Mouse (Mus musculus) midbrain, postnatal 0 days (tissue): ENCODE data around the gene Slc16a13. TPM values are rescaled to one million over a fixed set of nuclear protein-coding genes. Genes with fewer than 3 reads are reported as not detected.

ENCODE experiments used
- ATAC-seq: fragments of 200-750 bp; cut with Nextera tagmentation; 2 replicates; pipeline ENCODE4 v1.8.0; 2017; ENCODE audit warnings: moderate number of reproducible peaks, mild to moderate bottlenecking, moderate TSS enrichment, moderate library complexity; ENCODE audit not compliant: low FRiP score
- DNase-seq: peaks from one replicate; pipeline ENCODE4 v3.0.0-alpha.2; 2015; ENCODE audit warnings: low spot score
- H3K27ac ChIP-seq: fragments of 300-500 bp; sonication (generic); 2 replicates; pipeline ENCODE4 v1.5.1; 2014; ENCODE audit warnings: low read depth, mild to moderate bottlenecking, low read length, mixed read lengths
- H3K27me3 ChIP-seq: fragments of 300-500 bp; sonication (generic); 2 replicates; pipeline ENCODE4 v1.6.1; 2014; ENCODE audit warnings: low read length, control low read depth, mixed read lengths; ENCODE audit not compliant: insufficient read depth
- H3K36me3 ChIP-seq: fragments of 300-500 bp; sonication (generic); 2 replicates; pipeline ENCODE4 v1.6.1; 2014; ENCODE audit warnings: low read length, control low read depth, mixed read lengths; ENCODE audit not compliant: insufficient read depth
- H3K4me1 ChIP-seq: fragments of 300-500 bp; sonication (generic); 2 replicates; pipeline ENCODE4 v1.6.1; 2014; ENCODE audit warnings: mild to moderate bottlenecking, control low read depth, antibody characterized with exemption, low read length, mixed read lengths; ENCODE audit not compliant: insufficient read depth
- H3K4me2 ChIP-seq: fragments of 300-500 bp; sonication (generic); 2 replicates; pipeline ENCODE4 v1.6.1; 2014; ENCODE audit warnings: low read depth, mild to moderate bottlenecking, low read length, mixed read lengths; ENCODE audit not compliant: poor library complexity, severe bottlenecking
- H3K4me3 ChIP-seq: fragments of 300-500 bp; sonication (generic); 2 replicates; pipeline ENCODE4 v1.5.1; 2014; ENCODE audit warnings: low read depth, mild to moderate bottlenecking, low read length, moderate library complexity
- H3K9ac ChIP-seq: fragments of 300-500 bp; sonication (generic); replicated peaks from 2 replicates; pipeline ENCODE4 v1.6.1; 2014; ENCODE audit warnings: mild to moderate bottlenecking, low read length, moderate library complexity, mixed read lengths; ENCODE audit not compliant: poor library complexity, severe bottlenecking
- H3K9me3 ChIP-seq: fragments of 300-500 bp; sonication (generic); 2 replicates; pipeline ENCODE4 v1.6.1; 2016; ENCODE audit warnings: low read length, control low read depth
- CTCF ChIP-seq: IDR thresholded peaks from 2 replicates; pipeline ENCODE4 v1.5.1; 2016; ENCODE audit warnings: antibody characterized with exemption, mild to moderate bottlenecking
- whole genome bisulfite sequencing: fragments of 180-500 bp; shearing (Covaris S2); extraction: QIAGEN DNeasy Blood & Tissue Kit; methylation state at CpG from one replicate; pipeline ENCODE4 v1.1.7; 2014; 5-methylcytosine and 5-hydroxymethylcytosine counted together
- polyA plus RNA-seq: library from polyadenylated mRNA; unstranded; fragments of >200 nt; fragmentation: Nextera tagmentation; extraction: Ambion mirVana; gene quantifications from 2 replicates; pipeline ENCODE4 v1.2.1, GENCODE M21; 2015
- total RNA-seq: library from RNA; depleted of rRNA; stranded (reverse); fragments of >200 nt; gene quantifications from 2 replicates; pipeline ENCODE4 v1.2.3, GENCODE M21; 2014

The Slc16a13 gene
- total and polyA plus RNA-seq, 2 experiments from 2014 or later = 9.9 to 26.1 TPM

DNA sequence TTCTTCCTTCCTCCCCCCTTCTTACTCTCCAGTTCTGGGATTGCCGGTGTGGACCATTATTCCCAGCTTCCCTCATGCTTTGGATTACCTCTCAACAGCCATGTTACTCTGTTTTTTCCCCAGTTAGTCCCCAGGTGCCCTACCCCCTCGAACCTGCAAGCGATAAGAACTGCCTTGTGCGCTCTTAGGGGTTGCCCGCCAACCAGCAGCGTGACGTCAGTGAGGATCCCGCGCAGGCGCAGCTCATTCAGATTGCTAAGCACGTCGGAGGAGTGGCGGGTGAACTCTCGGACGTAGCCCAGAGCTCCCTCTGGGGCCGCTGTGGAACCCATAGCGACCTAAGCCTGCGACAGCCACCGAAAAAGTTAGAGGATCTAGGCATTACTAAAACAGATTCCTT, 8.0 kb upstream of the Slc16a13 start:
- H3K36me3 ChIP-seq = no peaks in the 10 kb centered on the region

DNA sequence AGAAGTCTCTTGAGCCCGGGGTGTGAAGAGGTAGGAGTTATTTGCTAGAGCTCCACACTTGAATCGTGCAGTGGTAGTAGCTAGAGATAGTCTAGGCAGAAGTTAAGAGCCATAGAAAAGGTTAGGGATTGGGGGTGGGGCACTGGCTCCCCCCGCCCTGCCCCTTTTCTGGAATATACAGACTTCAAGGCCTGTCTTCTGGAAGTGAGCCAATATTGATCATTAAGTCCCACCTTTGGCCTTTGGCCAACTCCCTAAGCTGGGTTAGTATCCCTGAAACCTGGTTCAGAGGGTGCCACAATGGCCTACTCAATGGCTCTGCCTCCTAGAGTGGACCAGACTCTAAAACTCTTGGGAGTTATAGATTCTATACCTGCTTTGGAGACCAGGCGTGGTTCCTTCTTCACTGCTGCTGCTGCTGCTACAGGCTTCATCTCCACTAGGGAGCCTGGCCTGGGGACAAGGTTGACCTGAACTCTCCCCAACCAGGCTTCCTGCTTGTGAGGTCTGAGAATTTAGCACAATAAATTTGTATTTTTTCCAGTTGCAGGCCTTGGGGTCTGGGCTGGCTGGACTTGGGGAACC, 6.9 kb upstream of the Slc16a13 start:
- H3K27me3 ChIP-seq = peaks cover 24% of the 10 kb centered on the region
- no peak for TF ChIP-seq CTCF
- no peak for DNase-seq
- no peaks in the 10 kb centered on the region; the same call in 1 of the 2 replicates for H3K4me1 ChIP-seq
- no peaks in the 10 kb centered on the region for H3K36me3 ChIP-seq
- no peaks in the 10 kb centered on the region for H3K9me3 ChIP-seq
- H3K4me2 ChIP-seq = no peak overlapping the region; the same call in 1 of the 2 replicates
- ATAC-seq = no peak
- no peak overlapping the region for H3K9ac ChIP-seq
- WGBS = 93% methylated on average over 4 of the region's 4 CpGs
- H3K4me3 ChIP-seq = no peak overlapping the region
- no peak overlapping the region for H3K27ac ChIP-seq

More for the DNA sequence above, 8.0 kb upstream of the Slc16a13 start:
- ATAC-seq (peak; percentile 33; the same call in 1 of the 2 replicates), DNase-seq (peak; percentile 83)
- 1% methylated on average over 19 of the region's 19 CpGs for WGBS
- Histone ChIP-seq H3K9me3 (no peaks in the 10 kb centered on the region), H3K4me1 (no peaks in the 10 kb centered on the region; the same call in 1 of the 2 replicates), H3K4me2 (peak overlapping the region; percentile 45), H3K27me3 (peaks cover 24% of the 10 kb centered on the region), H3K9ac (no peak overlapping the region), H3K4me3 (peak overlapping the region; percentile 29), H3K27ac (no peak overlapping the region)
- TF ChIP-seq CTCF = no peak

DNA sequence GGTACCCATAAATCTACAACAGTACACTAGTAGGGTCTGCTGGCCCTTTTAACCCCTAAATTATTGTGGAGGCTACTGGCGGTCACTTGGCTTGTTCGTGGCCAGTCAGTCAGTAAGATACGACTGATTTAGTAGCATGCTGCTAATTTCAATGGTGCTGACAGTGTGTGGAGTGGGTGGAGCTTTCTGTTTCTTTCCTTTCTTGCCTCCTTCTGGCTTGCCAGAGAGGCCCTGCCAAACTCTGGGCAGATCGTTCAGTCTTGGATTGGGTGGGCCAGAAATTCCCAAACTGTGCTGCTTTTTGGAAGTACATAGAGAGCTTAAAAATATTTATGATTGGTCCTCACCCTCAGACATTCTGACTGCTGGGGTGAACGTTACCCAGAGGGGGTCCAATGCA, 6.3 kb upstream of the Slc16a13 start:
- no peaks in the 10 kb centered on the region for H3K36me3 ChIP-seq
- peak overlapping the region; percentile 28 for H3K4me3 ChIP-seq
- DNase-seq = no peak
- ATAC-seq = no peak
- no peaks in the 10 kb centered on the region; the same call in 1 of the 2 replicates for H3K4me1 ChIP-seq
- H3K27me3 ChIP-seq = peaks cover 24% of the 10 kb centered on the region
- H3K27ac ChIP-seq = no peak overlapping the region
- WGBS = 36% methylated on average over 5 of the region's 5 CpGs
- peak overlapping the region; percentile 34; the same call in 1 of the 2 replicates for H3K9ac ChIP-seq
- H3K9me3 ChIP-seq = no peaks in the 10 kb centered on the region
- TF ChIP-seq CTCF = no peak
- peak overlapping the region; percentile 55 for H3K4me2 ChIP-seq

DNA sequence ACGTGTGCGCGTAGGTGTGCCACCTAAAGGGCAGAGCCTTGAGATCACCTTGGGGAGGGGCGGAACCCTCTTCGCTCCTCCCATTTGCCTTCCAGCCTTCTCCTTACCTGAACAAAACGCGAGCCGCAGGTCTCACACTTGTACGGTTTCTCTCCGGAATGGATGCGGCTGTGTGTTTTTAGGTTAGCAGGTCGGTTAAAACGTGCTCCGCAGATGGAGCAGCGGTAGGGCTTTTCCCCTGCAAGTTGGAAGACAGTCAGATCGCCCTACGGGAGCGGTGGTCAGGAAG, 5.7 kb upstream of the Slc16a13 start:
- WGBS = 7% methylated on average over 18 of the region's 18 CpGs
- Histone ChIP-seq H3K27me3 (peaks cover 24% of the 10 kb centered on the region), H3K9me3 (no peaks in the 10 kb centered on the region), H3K4me2 (peak overlapping the region; percentile 55), H3K4me1 (no peaks in the 10 kb centered on the region; the same call in 1 of the 2 replicates), H3K4me3 (peak overlapping the region; percentile 28), H3K9ac (peak overlapping the region; percentile 34; the same call in 1 of the 2 replicates), H3K27ac (no peak overlapping the region), H3K36me3 (no peaks in the 10 kb centered on the region)
- no peak for TF ChIP-seq CTCF
- ATAC-seq = no peak
- no peak for DNase-seq

DNA sequence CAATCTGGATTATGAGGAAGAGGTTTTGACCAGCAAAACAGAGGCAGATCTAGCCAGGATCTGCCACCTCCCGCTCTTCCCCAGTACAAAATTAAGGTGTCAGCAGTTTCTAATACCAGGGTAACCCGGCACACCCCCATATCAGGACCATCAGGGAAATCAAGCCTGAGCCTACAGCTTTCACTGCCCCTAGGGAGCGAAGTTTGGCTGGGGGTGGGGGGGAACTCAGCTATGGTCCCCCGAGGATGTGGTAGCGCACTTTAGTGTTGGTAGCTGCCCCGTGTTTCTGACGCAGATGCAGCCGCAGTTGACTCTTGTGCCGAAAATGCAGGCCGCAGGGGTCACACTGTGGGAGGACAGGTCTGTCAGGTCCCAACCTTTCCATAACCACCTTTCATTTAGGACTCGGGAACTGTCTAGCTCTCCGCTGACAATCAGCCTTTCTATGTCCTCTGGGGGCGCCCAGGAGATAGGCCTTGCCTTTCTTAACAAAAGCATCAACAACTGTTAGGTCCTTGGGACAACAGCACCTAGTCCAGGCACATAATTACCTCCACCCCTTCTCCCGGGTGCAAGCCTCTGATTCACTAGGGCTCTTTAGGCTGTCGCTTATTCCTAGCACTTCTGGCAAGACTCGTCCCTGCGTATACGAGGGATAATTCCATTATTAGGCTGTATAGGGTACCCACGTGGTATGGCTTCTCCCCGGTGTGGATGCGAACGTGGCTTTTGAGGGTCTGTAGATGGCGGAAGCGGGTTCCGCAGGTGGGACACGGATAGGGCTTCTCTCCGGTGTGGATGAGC, 5.1 kb upstream of the Slc16a13 start:
- no peaks in the 10 kb centered on the region; the same call in 1 of the 2 replicates for H3K4me1 ChIP-seq
- H3K4me2 ChIP-seq = peak overlapping the region; percentile 55
- TF ChIP-seq CTCF = peak; percentile 49
- WGBS = 19% methylated on average over 27 of the region's 27 CpGs
- H3K27me3 ChIP-seq = peaks cover 24% of the 10 kb centered on the region
- ATAC-seq = peak; percentile 48; the same call in 1 of the 2 replicates
- no peaks in the 10 kb centered on the region for H3K9me3 ChIP-seq
- no peak overlapping the region for H3K27ac ChIP-seq
- H3K4me3 ChIP-seq = peak overlapping the region; percentile 28
- H3K36me3 ChIP-seq = no peaks in the 10 kb centered on the region
- peak overlapping the region; percentile 34; the same call in 1 of the 2 replicates for H3K9ac ChIP-seq
- no peak for DNase-seq

DNA sequence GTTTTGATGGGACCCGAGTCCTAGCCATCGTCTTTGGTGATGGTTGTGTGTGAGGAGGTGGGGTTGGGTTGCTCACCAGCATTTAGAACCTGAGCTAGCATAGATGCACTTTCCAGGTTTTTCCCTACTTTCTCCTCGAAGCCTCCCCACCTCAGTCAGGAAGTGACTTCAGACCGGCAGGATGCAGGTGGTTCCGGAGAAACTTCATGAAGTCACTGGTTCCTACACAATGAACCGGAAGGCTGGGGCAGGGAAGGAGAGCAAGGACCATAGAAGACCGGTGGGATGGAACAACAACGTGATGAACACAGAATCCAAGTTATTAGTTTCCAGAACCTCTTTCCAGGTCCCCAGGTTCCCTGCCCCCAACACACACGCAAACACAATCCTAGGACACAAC, 2.9 kb upstream of the Slc16a13 start:
- no peaks in the 10 kb centered on the region for H3K9me3 ChIP-seq
- 83% methylated on average over 9 of the region's 9 CpGs for WGBS
- ATAC-seq (no peak), DNase-seq (no peak)
- H3K4me1 ChIP-seq = peaks cover 10% of the 10 kb centered on the region; the same call in 1 of the 2 replicates
- peaks cover 10% of the 10 kb centered on the region; the same call in 1 of the 2 replicates for H3K27me3 ChIP-seq
- H3K9ac ChIP-seq = no peak overlapping the region
- no peak for TF ChIP-seq CTCF
- no peak overlapping the region for H3K27ac ChIP-seq
- H3K36me3 ChIP-seq = no peaks in the 10 kb centered on the region
- H3K4me2 ChIP-seq = no peak overlapping the region
- H3K4me3 ChIP-seq = no peak overlapping the region
